Mouse (Mus musculus): ENCODE results near the gene Gm32742.
"Not testable (repeated sequence)": the region's sequence is repeated elsewhere in the genome, so short reads cannot be mapped to it uniquely, and the experiment has no call there.

Gene Gm32742

GRCm38 (mm10) chr9:51147294-51147693, 18.0 kb downstream of the Gm32742 start:
- no peak for DNase-seq (ENCODE audit: low spot score)

- DNase-seq (ENCODE audit: low spot score): no peak
Observed at GRCm38 (mm10) chr9:51146496-51146895, 18.8 kb downstream of the Gm32742 start.

- DNase-seq (ENCODE audit: low spot score): no peak
Observed at GRCm38 (mm10) chr9:51144218-51144617, 21.1 kb downstream of the Gm32742 start.

GRCm38 (mm10) chr9:51143437-51143836, 21.9 kb downstream of the Gm32742 start:
- no peak for DNase-seq (ENCODE audit: low spot score)

GRCm38 (mm10) chr9:51140711-51141110, 24.6 kb downstream of the Gm32742 start:
- no peak for DNase-seq (ENCODE audit: low spot score)

GRCm38 (mm10) chr9:51139401-51139800, 25.9 kb downstream of the Gm32742 start:
- DNase-seq (ENCODE audit: low spot score): not testable (repeated sequence)

- DNase-seq (ENCODE audit: low spot score): no peak
Observed at GRCm38 (mm10) chr9:51138301-51138700, 27.0 kb downstream of the Gm32742 start.

GRCm38 (mm10) chr9:51137836-51138235, 27.5 kb downstream of the Gm32742 start:
- no peak for DNase-seq (ENCODE audit: low spot score)

- no peak for DNase-seq (ENCODE audit: low spot score)
Observed at GRCm38 (mm10) chr9:51137432-51137831, 27.9 kb downstream of the Gm32742 start.

GRCm38 (mm10) chr9:51136985-51137384, 28.3 kb downstream of the Gm32742 start:
- DNase-seq (ENCODE audit: low spot score): no peak

GRCm38 (mm10) chr9:51114767-51115166, 50.5 kb downstream of the Gm32742 start:
- no peak for DNase-seq (ENCODE audit: low spot score)

GRCm38 (mm10) chr9:51105751-51106150, 59.6 kb downstream of the Gm32742 start:
- DNase-seq (ENCODE audit: low spot score): no peak

GRCm38 (mm10) chr9:51103808-51104514, 61.4 kb downstream of the Gm32742 start:
- DNase-seq (ENCODE audit: low spot score): peak; percentile 20

GRCm38 (mm10) chr9:51102963-51103807, 62.1 kb downstream of the Gm32742 start:
- peak; percentile 48 for DNase-seq (ENCODE audit: low spot score)

GRCm38 (mm10) chr9:51101756-51102425, 63.4 kb downstream of the Gm32742 start, which contains the start of gene 4833427G06Rik:
Gene 4833427G06Rik (minus strand): TSS chr9:51102078.
- DNase-seq (ENCODE audit: low spot score): no peak

- no peak for DNase-seq (ENCODE audit: low spot score)
Observed at GRCm38 (mm10) chr9:51096306-51096705, 69.0 kb downstream of the Gm32742 start.

GRCm38 (mm10) chr9:51093697-51094096, 71.6 kb downstream of the Gm32742 start:
- DNase-seq (ENCODE audit: low spot score): no peak

- DNase-seq (ENCODE audit: low spot score): no peak
Observed at GRCm38 (mm10) chr9:51081614-51082013, 83.7 kb downstream of the Gm32742 start.

Data from urinary bladder, postnatal 25 days (tissue).